Mouse (Mus musculus) kidney, adult 9 months (tissue): ENCODE data around the gene Golga2.

Source experiments
- DNase-seq: peaks from one replicate; pipeline ENCODE4 v3.0.0; 2022

Golga2 gene

GRCm38 (mm10) chr2:32318709-32319585, 31.8 kb downstream of the Golga2 start:
- DNase-seq: no peak

- DNase-seq: no peak
Measured at GRCm38 (mm10) chr2:32319586-32320580, 32.7 kb downstream of the Golga2 start.

- no peak for DNase-seq
Measured at GRCm38 (mm10) chr2:32320721-32321120, 33.5 kb downstream of the Golga2 start.

- peak; percentile 35 for DNase-seq
Measured at GRCm38 (mm10) chr2:32321591-32322298, 34.6 kb downstream of the Golga2 start.

GRCm38 (mm10) chr2:32322754-32323741, 35.9 kb downstream of the Golga2 start:
- no peak for DNase-seq

- no peak for DNase-seq
Measured at GRCm38 (mm10) chr2:32324322-32324721, 37.1 kb downstream of the Golga2 start.

- DNase-seq: no peak
Measured at GRCm38 (mm10) chr2:32325342-32325741, 38.2 kb downstream of the Golga2 start.

GRCm38 (mm10) chr2:32327200-32327599, 40.0 kb downstream of the Golga2 start:
- no peak for DNase-seq

- DNase-seq: no peak
Measured at GRCm38 (mm10) chr2:32328911-32329460, 41.8 kb downstream of the Golga2 start.

- no peak for DNase-seq
Measured at GRCm38 (mm10) chr2:32329531-32329930, 42.3 kb downstream of the Golga2 start.

- DNase-seq: no peak
Measured at GRCm38 (mm10) chr2:32332159-32332558, 45.0 kb downstream of the Golga2 start.

- no peak for DNase-seq
Measured at GRCm38 (mm10) chr2:32335888-32336287, 48.7 kb downstream of the Golga2 start.

- peak; percentile 34 for DNase-seq
Measured at GRCm38 (mm10) chr2:32339912-32340642, 52.9 kb downstream of the Golga2 start.

GRCm38 (mm10) chr2:32340836-32341633, 53.9 kb downstream of the Golga2 start:
- no peak for DNase-seq

GRCm38 (mm10) chr2:32341634-32341939, 54.4 kb downstream of the Golga2 start:
- no peak for DNase-seq

- DNase-seq: no peak
Measured at GRCm38 (mm10) chr2:32342039-32342438, 54.9 kb downstream of the Golga2 start.

- DNase-seq: no peak
Measured at GRCm38 (mm10) chr2:32342539-32343350, 55.6 kb downstream of the Golga2 start.

- DNase-seq: no peak
Measured at GRCm38 (mm10) chr2:32343351-32343671, 56.1 kb downstream of the Golga2 start.

- DNase-seq: no peak
Measured at GRCm38 (mm10) chr2:32344056-32344455, 56.9 kb downstream of the Golga2 start.
